Mouse (Mus musculus) lung, postnatal 4 days (tissue): ENCODE measurements around the gene Nhlrc3.

ENCODE experiments used
- DNase-seq, 2 experiments: peaks; one replicate each; pipeline ENCODE4 v3.0.0; 2021

Nhlrc3 gene

GRCm38 (mm10) chr3:53463046-53463764, at the start of gene Nhlrc3, which contains the start of gene Proser1:
Gene Nhlrc3 (minus strand): TSS chr3:53463332.
Gene Proser1 (plus strand): TSS chr3:53463666.
- DNase-seq = peak; percentile 96 to 98

GRCm38 (mm10) chr3:53502428-53502827, 39.3 kb upstream of the Nhlrc3 start:
- no peak for DNase-seq

- no peak for DNase-seq
These were observed 35.3 kb upstream of the Nhlrc3 start for GRCm38 (mm10) chr3:53498351-53498905.

- DNase-seq = no peak
These were observed 25.2 kb upstream of the Nhlrc3 start, which contains the start of gene Stoml3 for GRCm38 (mm10) chr3:53488353-53488752. Gene Stoml3 (plus strand): TSS chr3:53488653.

DNA sequence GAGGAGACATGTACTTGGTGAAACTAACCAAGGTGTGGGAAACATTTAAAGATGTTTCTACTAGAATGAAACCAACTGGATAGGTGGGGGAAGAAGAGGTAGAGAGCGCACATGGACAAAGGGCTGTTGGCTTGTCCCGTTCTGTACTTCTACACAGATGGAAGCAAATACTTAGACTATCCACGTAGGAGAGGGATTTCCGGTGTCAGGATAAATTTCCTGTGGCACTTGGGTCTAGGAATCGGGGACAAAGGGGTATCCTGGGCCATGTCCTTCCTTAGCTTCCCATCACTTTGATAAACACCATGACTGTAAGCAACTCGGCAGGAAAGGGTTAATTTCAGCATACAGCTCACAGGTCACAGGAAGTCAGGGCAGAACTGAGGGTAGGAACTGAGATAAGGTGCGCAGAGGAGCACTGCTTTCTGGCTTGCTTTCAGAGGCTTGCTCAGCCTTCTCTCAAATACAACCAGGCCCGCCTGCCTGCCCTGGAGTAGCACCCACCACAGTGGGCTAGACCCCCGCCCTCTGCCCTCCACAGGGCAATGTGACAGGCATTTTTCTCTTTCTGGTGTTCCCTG, 24.0 kb upstream of the Nhlrc3 start:
- peak in 1 of 2 experiments; percentile 25 for DNase-seq

DNA sequence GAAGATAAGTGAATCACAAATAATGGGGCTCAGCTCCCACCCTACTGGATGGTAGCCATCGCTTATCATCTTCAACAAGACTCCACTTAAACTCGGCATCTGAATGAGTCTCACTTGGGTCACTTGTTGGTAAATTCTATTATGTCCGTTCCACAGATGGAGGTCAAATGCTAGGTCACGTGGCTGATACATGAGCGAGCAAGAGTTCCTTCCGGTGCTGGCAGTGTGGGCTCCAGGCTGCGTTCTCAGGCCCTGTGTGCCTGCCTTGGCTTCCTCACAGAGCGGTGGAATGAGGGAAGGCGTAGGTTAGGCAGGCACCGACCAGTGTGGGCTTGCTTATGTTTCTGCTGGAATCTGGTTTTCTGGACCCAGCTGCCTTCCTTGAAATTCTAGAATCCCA, 23.4 kb upstream of the Nhlrc3 start:
- no peak for DNase-seq

GRCm38 (mm10) chr3:53483414-53484059, 20.4 kb upstream of the Nhlrc3 start:
- no peak for DNase-seq

GRCm38 (mm10) chr3:53478419-53479046, 15.4 kb upstream of the Nhlrc3 start:
- DNase-seq = no peak

DNA sequence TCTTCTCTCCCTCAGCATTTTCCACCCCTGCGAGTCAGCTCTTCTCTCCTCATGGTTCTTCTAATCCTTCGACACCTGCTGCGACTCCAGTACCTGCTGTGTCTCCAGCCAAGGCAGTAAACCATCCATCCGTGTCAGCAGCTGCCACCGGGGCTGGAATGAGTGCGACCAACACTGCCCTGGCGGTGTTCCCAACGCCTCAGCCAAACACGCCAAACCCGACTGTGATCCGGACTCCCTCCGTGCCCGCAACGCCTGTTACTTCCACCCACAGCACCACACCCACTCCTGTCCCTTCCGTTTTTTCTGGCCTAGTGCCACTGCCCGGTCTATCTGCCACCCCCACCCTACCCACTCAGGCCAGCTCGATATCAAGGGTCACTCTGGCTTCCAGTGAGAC, 14.3 kb upstream of the Nhlrc3 start:
- DNase-seq = peak in 1 of 2 experiments; percentile 28

- peak; percentile 32 to 49 for DNase-seq
These were observed 12.8 kb upstream of the Nhlrc3 start for GRCm38 (mm10) chr3:53475889-53476288.

- DNase-seq = no peak
These were observed 11.0 kb upstream of the Nhlrc3 start for GRCm38 (mm10) chr3:53474179-53474578.

DNA sequence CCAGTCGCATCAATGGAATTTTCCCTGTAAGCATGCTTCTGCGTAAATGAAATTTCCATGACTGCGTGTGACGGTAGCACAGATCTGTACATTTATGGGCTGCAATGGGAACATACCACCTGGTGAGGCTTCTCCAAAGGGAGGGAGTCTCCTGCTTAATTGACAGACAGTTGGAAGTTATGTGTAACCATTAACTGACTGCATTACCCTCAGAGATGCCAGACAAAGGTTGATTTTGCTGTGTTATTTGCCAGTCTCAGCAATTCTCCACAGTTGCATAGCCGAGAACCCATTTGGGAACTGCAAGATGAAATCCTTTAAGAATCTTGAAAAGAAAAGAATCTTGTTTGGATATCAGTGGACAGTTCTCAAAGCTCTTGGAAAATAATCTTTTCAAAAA, 8.9 kb upstream of the Nhlrc3 start:
- no peak for DNase-seq

DNA sequence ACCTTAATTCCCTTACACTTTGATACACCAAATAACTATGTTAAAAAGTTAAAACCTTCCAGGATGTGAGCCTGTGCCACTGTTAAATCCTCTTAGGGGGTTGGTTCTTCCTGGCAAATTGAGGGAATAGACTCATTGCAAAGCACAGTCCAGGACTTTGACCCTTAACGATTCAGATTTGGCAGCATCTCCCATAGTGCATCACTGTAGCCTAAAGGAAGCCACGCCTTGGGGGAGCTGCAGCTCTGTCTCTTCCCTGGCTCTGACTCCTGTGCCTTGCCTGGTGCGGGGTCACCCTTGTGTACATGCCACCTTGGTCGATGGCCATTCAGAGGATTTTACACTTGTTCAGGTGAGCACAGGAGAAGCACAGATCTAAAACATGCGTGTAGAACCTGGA, 6.5 kb upstream of the Nhlrc3 start:
- DNase-seq = no peak

- DNase-seq = no peak
These were observed 4.2 kb upstream of the Nhlrc3 start for GRCm38 (mm10) chr3:53467356-53467755.

GRCm38 (mm10) chr3:53466481-53466880, 3.3 kb upstream of the Nhlrc3 start:
- no peak for DNase-seq

DNA sequence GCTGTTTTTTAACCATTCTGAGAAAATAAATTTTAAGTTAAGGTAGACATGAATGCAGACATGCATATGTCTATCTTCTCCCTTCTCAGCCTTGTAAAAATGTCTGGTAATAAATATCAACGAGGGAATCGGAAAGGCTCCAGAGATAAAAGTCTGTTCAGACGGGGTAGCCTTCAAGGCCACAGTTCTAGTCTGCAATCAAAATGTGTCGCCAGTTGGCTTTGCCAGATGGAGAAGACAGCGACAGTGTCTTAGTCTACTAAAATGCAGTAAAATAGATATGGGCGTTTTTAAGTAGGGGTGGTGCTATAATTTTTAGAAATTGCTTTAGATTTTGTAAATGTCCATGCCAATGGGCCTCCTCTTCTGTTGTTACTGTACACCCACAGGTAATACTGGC, 2.2 kb upstream of the Nhlrc3 start:
- no peak for DNase-seq

DNA sequence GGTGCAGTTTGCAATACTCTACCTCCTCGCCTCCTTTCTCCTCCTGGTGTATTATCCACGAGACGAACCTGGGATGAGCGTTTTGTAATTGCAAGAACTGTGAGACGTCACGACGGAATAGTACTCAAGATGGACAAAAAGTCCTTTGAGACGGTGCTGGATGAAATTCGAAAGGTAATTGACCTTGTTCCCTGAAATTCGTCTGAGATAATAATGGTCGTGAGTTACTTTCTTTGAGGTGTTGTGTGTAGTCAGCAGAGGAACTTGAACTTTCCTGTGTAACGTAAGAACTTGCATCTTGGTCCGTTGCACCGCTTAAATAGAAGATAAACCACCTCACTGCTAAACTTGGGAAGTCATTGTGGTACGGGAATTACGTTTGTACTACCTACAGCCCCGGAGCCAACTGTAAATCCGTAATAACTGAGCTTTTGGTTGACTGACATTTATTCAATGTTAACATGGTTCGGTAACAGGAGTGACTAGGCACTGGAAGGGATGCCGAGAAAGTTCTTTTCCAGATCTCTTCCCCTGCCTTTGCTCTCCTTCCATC, 1.1 kb upstream of the Nhlrc3 start:
- DNase-seq = no peak

DNA sequence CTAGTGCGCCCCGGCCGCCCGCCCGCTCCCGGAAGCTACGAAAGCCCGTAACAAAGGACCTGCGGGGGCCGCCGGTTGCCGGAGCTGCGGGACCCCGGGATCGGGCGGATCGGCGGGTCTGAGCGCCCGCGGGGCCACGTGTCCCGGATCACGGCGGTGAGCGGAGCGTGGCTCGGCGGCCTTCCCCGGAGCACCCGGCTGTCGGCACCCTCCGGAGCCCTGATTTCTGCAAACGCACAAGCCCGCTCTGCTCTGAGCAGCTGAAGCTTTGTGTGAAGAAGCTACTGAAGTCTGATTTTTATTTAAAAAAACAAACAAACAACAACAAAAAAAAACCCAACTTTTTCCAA, 608 bp upstream of the Nhlrc3 start:
- DNase-seq = no peak

- no peak for DNase-seq
These were observed 459 bp downstream of the Nhlrc3 start for GRCm38 (mm10) chr3:53462701-53463045.

DNA sequence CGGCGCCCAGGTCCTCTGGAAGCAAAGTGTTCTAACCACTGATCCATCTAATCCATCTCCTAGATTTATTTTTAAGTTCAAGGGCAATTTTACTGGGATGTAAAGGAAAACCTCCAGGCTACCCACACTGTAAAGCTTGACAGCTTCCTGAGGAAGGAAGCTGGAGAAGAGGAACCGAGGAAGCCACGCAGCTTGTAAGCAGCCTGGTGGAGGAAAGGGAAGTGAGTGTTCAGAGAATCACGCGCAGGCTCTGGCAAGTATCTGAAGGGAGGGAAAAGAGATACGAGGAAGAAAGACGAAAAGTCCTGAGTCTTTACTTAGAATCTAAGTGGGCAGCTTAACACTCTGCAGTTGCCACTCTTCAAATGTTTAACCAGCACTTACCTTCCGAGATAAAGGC, 3.0 kb downstream of the Nhlrc3 start:
- DNase-seq = no peak

GRCm38 (mm10) chr3:53457750-53458149, 5.4 kb downstream of the Nhlrc3 start:
- no peak for DNase-seq

DNA sequence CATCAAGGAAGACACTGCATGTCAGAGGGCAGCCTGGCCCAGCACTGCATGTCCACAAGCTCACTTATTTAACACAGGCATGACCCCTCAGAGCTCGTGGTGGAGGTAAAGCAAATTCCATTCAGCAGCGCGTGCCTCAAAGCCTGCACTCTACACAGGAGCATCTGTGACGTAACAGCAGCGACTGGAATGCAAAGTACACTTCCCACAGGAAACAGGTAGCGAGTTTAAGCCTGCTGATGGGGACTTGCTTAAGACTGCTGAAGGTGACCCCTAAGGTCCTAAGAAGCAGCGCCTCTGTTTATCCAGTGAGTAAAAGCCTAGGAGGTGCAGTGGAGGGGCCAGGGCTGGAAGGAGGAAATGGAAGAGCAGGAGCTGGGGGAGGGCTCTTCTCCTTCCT, 8.1 kb downstream of the Nhlrc3 start:
- DNase-seq = no peak

DNA sequence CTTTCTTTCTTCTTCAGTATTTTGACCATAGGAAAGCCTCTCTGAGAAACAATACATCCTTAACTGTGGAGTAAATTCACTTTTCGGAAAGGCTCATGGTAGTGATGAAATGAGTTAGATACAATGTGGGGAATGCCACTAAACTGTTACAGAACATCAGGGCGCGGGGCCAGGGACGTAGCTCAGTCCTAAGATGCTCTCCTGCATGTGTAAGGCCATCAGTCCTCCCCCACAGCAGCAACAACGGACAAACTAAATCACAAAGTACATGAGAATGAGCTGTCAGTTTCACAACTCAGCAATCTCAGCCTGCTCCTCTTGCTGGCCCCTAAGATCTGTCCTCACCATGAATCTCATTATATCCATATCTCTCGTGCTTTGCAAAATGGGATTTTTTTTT, 8.6 kb downstream of the Nhlrc3 start:
- DNase-seq = no peak
